In the genomic region with DNA sequence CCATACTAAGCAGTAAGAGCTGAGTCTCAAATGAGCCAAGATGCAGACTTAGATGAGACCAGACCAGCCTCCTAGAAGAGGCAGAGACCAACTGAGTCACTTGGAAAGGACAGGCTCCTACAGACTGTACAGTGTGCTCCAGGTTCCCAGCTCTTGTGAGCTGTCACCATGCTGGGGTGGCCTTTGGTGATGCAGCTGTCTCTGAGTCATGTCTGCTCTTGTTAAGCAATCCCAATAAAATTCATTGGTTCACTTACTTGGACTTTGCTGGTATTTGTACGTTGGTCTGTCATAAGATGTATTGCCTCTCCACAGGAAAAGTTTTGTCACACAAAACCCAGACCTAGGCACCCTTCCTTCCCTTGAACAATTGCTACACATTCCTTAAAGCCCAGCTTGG, we compare ENCODE assay signal across 15 mouse cellular contexts. TPM values are rescaled to one million over a fixed set of nuclear protein-coding genes. Genes with fewer than 3 reads are reported as not detected.
A peak's percentile ranks its signal among the peaks of the same experiment; 100 is the strongest.
DNase-seq lines count a peak whose midpoint lies in the region; ATAC-seq and TF ChIP-seq lines count a peak whose summit lies in the region.
"Had no signal": no experiment of that assay in that cellular context is flagged by ENCODE, and none has a peak within 500 bp of the region (broad histone marks: within the 10 kb centered on the region; RNA-seq: fewer than 3 reads in every experiment).

No protein-coding gene starts in this region.

- TF ChIP-seq CTCF in E14TG2a.4 (conservative IDR thresholded peaks at IDR 0.05; ENCODE audit: low read length) = no peak

- no peak for ATAC-seq in hindbrain, embryonic 13.5 days (ENCODE audit: low FRiP score)
- no peak for ATAC-seq in hindbrain, embryonic 11.5 days (ENCODE audit: low FRiP score)
- ATAC-seq in embryonic facial prominence, embryonic 13.5 days (ENCODE audit: insufficient number of reproducible peaks, insufficient read depth, low FRiP score, low TSS enrichment, low read depth) = no peak
- ATAC-seq in liver, embryonic 15.5 days (ENCODE audit: insufficient read depth) = no peak
- ATAC-seq: activated CD4-positive, CD25-positive, alpha-beta regulatory T cell, adult 4 months had no signal

- 84% methylated on average over 1 of the region's 1 CpGs for WGBS in hindbrain, embryonic 13.5 days
- whole genome bisulfite sequencing in hindbrain, embryonic 11.5 days = 79% methylated on average over 1 of the region's 1 CpGs
- WGBS in embryonic facial prominence, embryonic 13.5 days = 80% methylated on average over 1 of the region's 1 CpGs
- 74% methylated on average over 1 of the region's 1 CpGs for WGBS in liver, embryonic 15.5 days (ENCODE audit: insufficient replicate concordance)

- peak overlapping the region; percentile 64; the same call in 1 of the 2 replicates for H3K4me2 ChIP-seq in hindbrain, embryonic 13.5 days
- no peak overlapping the region for H3K4me2 ChIP-seq in hindbrain, embryonic 11.5 days (replicated peaks; ENCODE audit: low read depth, low read length)
- peak overlapping the region; percentile 98; the same call in 1 of the 2 replicates for H3K4me2 ChIP-seq in embryonic facial prominence, embryonic 13.5 days
- H3K4me2 ChIP-seq in liver, embryonic 15.5 days = peak overlapping the region; percentile 99; the same call in 1 of the 2 replicates

- H3K9me3 ChIP-seq in hindbrain, embryonic 13.5 days = no peaks in the 10 kb centered on the region
- H3K9me3 ChIP-seq in hindbrain, embryonic 11.5 days (ENCODE audit: control insufficient read depth, low read length) = no peaks in the 10 kb centered on the region
- no peaks in the 10 kb centered on the region for H3K9me3 ChIP-seq in E14TG2a.4 (ENCODE audit: low read length)
- no peaks in the 10 kb centered on the region for H3K9me3 ChIP-seq in embryonic facial prominence, embryonic 13.5 days
- no peaks in the 10 kb centered on the region for H3K9me3 ChIP-seq in liver, embryonic 15.5 days (replicated peaks)

- H3K27ac ChIP-seq in hindbrain, embryonic 13.5 days = no peak overlapping the region
- H3K27ac ChIP-seq in hindbrain, embryonic 11.5 days (ENCODE audit: low read depth, low read length) = no peak overlapping the region
- H3K27ac ChIP-seq in embryonic facial prominence, embryonic 13.5 days = no peak overlapping the region
- no peak overlapping the region; the same call in 1 of the 2 replicates for H3K27ac ChIP-seq in liver, embryonic 15.5 days (replicated peaks)
- H3K27ac ChIP-seq: macrophage had no signal

- H3K9ac ChIP-seq in hindbrain, embryonic 13.5 days = peak overlapping the region; percentile 79; the same call in 1 of the 2 replicates
- H3K9ac ChIP-seq in hindbrain, embryonic 11.5 days (ENCODE audit: low read depth, low read length) = no peak overlapping the region
- H3K9ac ChIP-seq in embryonic facial prominence, embryonic 13.5 days = no peak overlapping the region
- H3K9ac ChIP-seq in liver, embryonic 15.5 days = no peak overlapping the region

- H3K36me3 ChIP-seq in hindbrain, embryonic 13.5 days = no peaks in the 10 kb centered on the region
- no peaks in the 10 kb centered on the region for H3K36me3 ChIP-seq in hindbrain, embryonic 11.5 days (ENCODE audit: control insufficient read depth, insufficient read depth, low read length)
- H3K36me3 ChIP-seq in E14TG2a.4 (ENCODE audit: insufficient read depth, low read length) = 0 out of 2 replicates have a peak, but pooled peaks cover 3% of the 10 kb centered on the region
- no peaks in the 10 kb centered on the region for H3K36me3 ChIP-seq in embryonic facial prominence, embryonic 13.5 days
- H3K36me3 ChIP-seq in liver, embryonic 15.5 days (replicated peaks) = no peaks in the 10 kb centered on the region
- H3K36me3 ChIP-seq: G1E had no signal

- H3K4me3 ChIP-seq in hindbrain, embryonic 13.5 days = no peak overlapping the region
- no peak overlapping the region for H3K4me3 ChIP-seq in hindbrain, embryonic 11.5 days (ENCODE audit: low read depth, low read length)
- H3K4me3 ChIP-seq in E14TG2a.4 (replicated peaks; ENCODE audit: low read length) = peak overlapping the region; percentile 89
- no peak overlapping the region for H3K4me3 ChIP-seq in embryonic facial prominence, embryonic 13.5 days
- H3K4me3 ChIP-seq in liver, embryonic 15.5 days (replicated peaks) = no peak overlapping the region

- peaks cover 28% of the 10 kb centered on the region for H3K4me1 ChIP-seq in hindbrain, embryonic 13.5 days (replicated peaks)
- no peaks in the 10 kb centered on the region for H3K4me1 ChIP-seq in hindbrain, embryonic 11.5 days (replicated peaks; ENCODE audit: control insufficient read depth, insufficient read depth, low read length)
- peaks cover 70% of the 10 kb centered on the region for H3K4me1 ChIP-seq in E14TG2a.4 (replicated peaks; ENCODE audit: low read depth, low read length)
- H3K4me1 ChIP-seq in embryonic facial prominence, embryonic 13.5 days = peaks cover 31% of the 10 kb centered on the region
- peaks cover 35% of the 10 kb centered on the region for H3K4me1 ChIP-seq in liver, embryonic 15.5 days (replicated peaks)

- no peaks in the 10 kb centered on the region for H3K27me3 ChIP-seq in hindbrain, embryonic 13.5 days
- H3K27me3 ChIP-seq in hindbrain, embryonic 11.5 days (ENCODE audit: control insufficient read depth, insufficient read depth, low read length) = no peaks in the 10 kb centered on the region
- H3K27me3 ChIP-seq in E14TG2a.4 (ENCODE audit: insufficient read depth, low read length) = peaks cover 26% of the 10 kb centered on the region
- no peaks in the 10 kb centered on the region for H3K27me3 ChIP-seq in embryonic facial prominence, embryonic 13.5 days
- peaks cover 18% of the 10 kb centered on the region for H3K27me3 ChIP-seq in liver, embryonic 15.5 days

- DNase-seq in hindbrain, embryonic 11.5 days (ENCODE audit: low spot score) = no peak
- DNase-seq in yolk sac, embryonic 10.5 days (ENCODE audit: low spot score) = no peak
- DNase-seq in ovary, postnatal 10 days (ENCODE audit: low spot score) = no peak
- DNase-seq: heart, postnatal 4 days; layer of hippocampus, adult 9-11 months; left cerebral cortex, postnatal 4 days; spleen, adult 18-20 months; thymus, adult 18-20 months had no signal

RNA-seq across cellular contexts. Expression of gene Tiam1, which starts 1.7 kb away (rescaled TPM):
- 27.4 and 29.0 TPM in 2 replicates for polyA plus RNA-seq in hindbrain, embryonic 13.5 days (2015; fragmentation: Nextera tagmentation; extraction: Ambion mirVana)
- polyA plus RNA-seq in hindbrain, embryonic 11.5 days (2014; fragmentation: Nextera tagmentation; extraction: Ambion mirVana) = 23.3 and 27.6 TPM in 2 replicates
- polyA plus RNA-seq in embryonic facial prominence, embryonic 13.5 days (2015; fragmentation: Nextera tagmentation; extraction: Ambion mirVana) = 44.6 and 45.9 TPM in 2 replicates
- polyA plus RNA-seq in liver, embryonic 15.5 days (2015; fragmentation: Nextera tagmentation; extraction: Ambion mirVana) = 3.6 and 4.2 TPM in 2 replicates
